Mouse (Mus musculus): ENCODE data around the gene Ccdc74a. TPM values are rescaled to one million over a fixed set of nuclear protein-coding genes. Genes with fewer than 3 reads are reported as not detected.

Ccdc74a gene
- polyA plus RNA-seq, 1 experiment from 2014 or later: 9.4 TPM

- 83% methylated on average over 5 of the region's 5 CpGs for WGBS
Measured at GRCm38 (mm10) chr16:17616212-17616611, 30.1 kb upstream of the Ccdc74a start.

GRCm38 (mm10) chr16:17617922-17618565 is 28.2 kb upstream of the Ccdc74a start:
- H3K36me3 ChIP-seq (ENCODE audit: control insufficient read depth, insufficient read depth): peaks cover 12% of the 10 kb centered on the region; the same call in 1 of the 2 replicates
- no peak overlapping the region for H3K4me3 ChIP-seq (ENCODE audit: low read depth, low read length)
- H3K4me1 ChIP-seq (replicated peaks; ENCODE audit: control insufficient read depth, insufficient read depth, low read length): peaks cover 2% of the 10 kb centered on the region; the same call in 1 of the 2 replicates
- H3K9ac ChIP-seq (ENCODE audit: low read depth, low read length): no peak overlapping the region
- H3K4me2 ChIP-seq (replicated peaks; ENCODE audit: low read depth): no peak overlapping the region
- H3K9me3 ChIP-seq (ENCODE audit: control insufficient read depth): no peaks in the 10 kb centered on the region
- no peak overlapping the region for H3K27ac ChIP-seq (ENCODE audit: low read depth, low read length)
- ATAC-seq: no peak
- H3K27me3 ChIP-seq (replicated peaks; ENCODE audit: control insufficient read depth, insufficient read depth, low read length): no peaks in the 10 kb centered on the region
- WGBS: 15% methylated on average over 13 of the region's 13 CpGs
- peak; percentile 85 for TF ChIP-seq CTCF (IDR thresholded peaks at IDR 0.05; ENCODE audit: low read depth)

More at GRCm38 (mm10) chr16:17616212-17616611, 30.1 kb upstream of the Ccdc74a start:
- Histone ChIP-seq H3K27ac (ENCODE audit: low read depth, low read length) (no peak overlapping the region), H3K9ac (ENCODE audit: low read depth, low read length) (no peak overlapping the region), H3K9me3 (ENCODE audit: control insufficient read depth) (no peaks in the 10 kb centered on the region), H3K4me2 (replicated peaks; ENCODE audit: low read depth) (no peak overlapping the region), H3K4me3 (ENCODE audit: low read depth, low read length) (no peak overlapping the region), H3K4me1 (replicated peaks; ENCODE audit: control insufficient read depth, insufficient read depth, low read length) (peaks cover 2% of the 10 kb centered on the region; the same call in 1 of the 2 replicates), H3K27me3 (replicated peaks; ENCODE audit: control insufficient read depth, insufficient read depth, low read length) (no peaks in the 10 kb centered on the region), H3K36me3 (ENCODE audit: control insufficient read depth, insufficient read depth) (no peaks in the 10 kb centered on the region)
- no peak for TF ChIP-seq CTCF (IDR thresholded peaks at IDR 0.05; ENCODE audit: low read depth)
- ATAC-seq: no peak

- 2% methylated on average over 60 of the region's 60 CpGs for WGBS
- no peak within 1 kb of the TSS for H3K27ac ChIP-seq (ENCODE audit: low read depth, low read length)
Measured at GRCm38 (mm10) chr16:17619198-17620105, 26.8 kb upstream of the Ccdc74a start, which contains the start of gene Smpd4. Gene Smpd4, plus strand, starts transcription at chr16:17619354.

GRCm38 (mm10) chr16:17621936-17622335 is 24.3 kb upstream of the Ccdc74a start:
- H3K27ac ChIP-seq (ENCODE audit: low read depth, low read length): no peak overlapping the region
- no peak overlapping the region for H3K9ac ChIP-seq (ENCODE audit: low read depth, low read length)
- peaks cover 2% of the 10 kb centered on the region; the same call in 1 of the 2 replicates for H3K4me1 ChIP-seq (replicated peaks; ENCODE audit: control insufficient read depth, insufficient read depth, low read length)
- no peak for ATAC-seq
- H3K4me2 ChIP-seq (replicated peaks; ENCODE audit: low read depth): no peak overlapping the region
- no peak for TF ChIP-seq CTCF (IDR thresholded peaks at IDR 0.05; ENCODE audit: low read depth)
- H3K9me3 ChIP-seq (ENCODE audit: control insufficient read depth): no peaks in the 10 kb centered on the region
- H3K4me3 ChIP-seq (ENCODE audit: low read depth, low read length): no peak overlapping the region
- WGBS: 81% methylated on average over 1 of the region's 1 CpGs
- H3K36me3 ChIP-seq (ENCODE audit: control insufficient read depth, insufficient read depth): peaks cover 36% of the 10 kb centered on the region
- no peaks in the 10 kb centered on the region for H3K27me3 ChIP-seq (replicated peaks; ENCODE audit: control insufficient read depth, insufficient read depth, low read length)

More at GRCm38 (mm10) chr16:17619198-17620105, 26.8 kb upstream of the Ccdc74a start, which contains the start of gene Smpd4:
- Histone ChIP-seq H3K4me2 (replicated peaks; ENCODE audit: low read depth) (peak within 1 kb of the TSS; percentile 73), H3K36me3 (ENCODE audit: control insufficient read depth, insufficient read depth) (peaks cover 23% of the 10 kb centered on the region; the same call in 1 of the 2 replicates), H3K4me3 (ENCODE audit: low read depth, low read length) (peak within 1 kb of the TSS; percentile 98), H3K27me3 (replicated peaks; ENCODE audit: control insufficient read depth, insufficient read depth, low read length) (no peaks in the 10 kb centered on the region), H3K4me1 (replicated peaks; ENCODE audit: control insufficient read depth, insufficient read depth, low read length) (peaks cover 2% of the 10 kb centered on the region; the same call in 1 of the 2 replicates), H3K9me3 (ENCODE audit: control insufficient read depth) (no peaks in the 10 kb centered on the region), H3K9ac (ENCODE audit: low read depth, low read length) (peak within 1 kb of the TSS; percentile 85)
- TF ChIP-seq CTCF (IDR thresholded peaks at IDR 0.05; ENCODE audit: low read depth): no peak
- peak; percentile 68 for ATAC-seq

GRCm38 (mm10) chr16:17625488-17626268 is 20.6 kb upstream of the Ccdc74a start:
- ATAC-seq: no peak
- TF ChIP-seq CTCF (IDR thresholded peaks at IDR 0.05; ENCODE audit: low read depth): peak; percentile 81
- H3K4me2 ChIP-seq (replicated peaks; ENCODE audit: low read depth): no peak overlapping the region
- no peak overlapping the region for H3K4me3 ChIP-seq (ENCODE audit: low read depth, low read length)
- H3K27me3 ChIP-seq (replicated peaks; ENCODE audit: control insufficient read depth, insufficient read depth, low read length): no peaks in the 10 kb centered on the region
- H3K36me3 ChIP-seq (ENCODE audit: control insufficient read depth, insufficient read depth): peaks cover 68% of the 10 kb centered on the region
- H3K27ac ChIP-seq (ENCODE audit: low read depth, low read length): no peak overlapping the region
- H3K9ac ChIP-seq (ENCODE audit: low read depth, low read length): no peak overlapping the region
- H3K9me3 ChIP-seq (ENCODE audit: control insufficient read depth): no peaks in the 10 kb centered on the region
- H3K4me1 ChIP-seq (replicated peaks; ENCODE audit: control insufficient read depth, insufficient read depth, low read length): no peaks in the 10 kb centered on the region
- WGBS: 62% methylated on average over 8 of the region's 8 CpGs
